Mouse (Mus musculus): Measurements from ENCODE around the gene Abcd4. TPM values are rescaled to one million over a fixed set of nuclear protein-coding genes. Genes with fewer than 3 reads are reported as not detected.

The Abcd4 gene
- polyA plus RNA-seq, 1 experiment from 2014 or later = 16.8 TPM

DNA sequence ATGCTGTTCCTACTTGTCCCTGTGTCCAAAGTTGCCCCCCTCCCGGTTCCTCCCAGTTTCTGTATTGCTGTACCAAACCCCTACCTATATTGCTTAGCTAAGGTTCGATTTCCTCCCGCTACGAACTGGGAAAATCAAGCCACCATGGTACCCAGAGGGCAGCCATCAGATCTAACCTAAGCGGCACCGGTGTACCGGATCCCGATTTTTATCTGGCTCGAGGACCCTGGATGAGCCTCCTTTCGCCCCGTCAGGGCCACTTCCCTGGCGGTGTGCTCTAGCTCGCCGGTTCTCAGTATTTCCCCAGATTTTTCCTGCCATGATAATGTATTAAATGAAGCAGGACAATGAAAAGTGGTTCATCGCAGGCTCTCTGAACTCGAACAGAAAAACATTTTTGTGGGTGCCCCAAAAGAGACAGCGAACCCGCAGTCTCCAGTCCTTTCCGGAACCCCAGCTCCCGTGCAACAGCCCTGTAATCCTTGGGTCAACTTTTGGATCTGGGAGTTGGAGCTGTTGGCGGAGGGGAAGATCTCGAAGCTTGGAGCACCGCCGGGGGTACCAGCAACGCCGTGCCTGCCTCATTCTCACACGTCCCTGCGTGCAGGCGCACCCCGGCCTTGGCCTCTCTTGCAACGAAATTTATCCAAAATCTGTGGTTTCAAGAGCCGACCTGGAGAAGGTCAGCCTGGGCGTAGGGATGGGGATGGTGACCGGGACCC lies 46.4 kb downstream of the Abcd4 start:
- H3K4me2 ChIP-seq (replicated peaks; ENCODE audit: low read depth) = no peak overlapping the region
- peaks cover 75% of the 10 kb centered on the region for H3K27me3 ChIP-seq (replicated peaks; ENCODE audit: control insufficient read depth, insufficient read depth, low read length)
- no peak overlapping the region for H3K9ac ChIP-seq (ENCODE audit: low read depth, low read length)
- 2% methylated on average over 34 of the region's 34 CpGs for WGBS
- H3K4me1 ChIP-seq (replicated peaks; ENCODE audit: control insufficient read depth, insufficient read depth, low read length) = no peaks in the 10 kb centered on the region
- H3K9me3 ChIP-seq (ENCODE audit: control insufficient read depth) = no peaks in the 10 kb centered on the region
- no peak for ATAC-seq
- no peak overlapping the region for H3K4me3 ChIP-seq (ENCODE audit: low read depth, low read length)
- no peaks in the 10 kb centered on the region for H3K36me3 ChIP-seq (ENCODE audit: control insufficient read depth, insufficient read depth)
- no peak overlapping the region for H3K27ac ChIP-seq (ENCODE audit: low read depth, low read length)
- no peak for TF ChIP-seq CTCF (IDR thresholded peaks at IDR 0.05; ENCODE audit: low read depth)

DNA sequence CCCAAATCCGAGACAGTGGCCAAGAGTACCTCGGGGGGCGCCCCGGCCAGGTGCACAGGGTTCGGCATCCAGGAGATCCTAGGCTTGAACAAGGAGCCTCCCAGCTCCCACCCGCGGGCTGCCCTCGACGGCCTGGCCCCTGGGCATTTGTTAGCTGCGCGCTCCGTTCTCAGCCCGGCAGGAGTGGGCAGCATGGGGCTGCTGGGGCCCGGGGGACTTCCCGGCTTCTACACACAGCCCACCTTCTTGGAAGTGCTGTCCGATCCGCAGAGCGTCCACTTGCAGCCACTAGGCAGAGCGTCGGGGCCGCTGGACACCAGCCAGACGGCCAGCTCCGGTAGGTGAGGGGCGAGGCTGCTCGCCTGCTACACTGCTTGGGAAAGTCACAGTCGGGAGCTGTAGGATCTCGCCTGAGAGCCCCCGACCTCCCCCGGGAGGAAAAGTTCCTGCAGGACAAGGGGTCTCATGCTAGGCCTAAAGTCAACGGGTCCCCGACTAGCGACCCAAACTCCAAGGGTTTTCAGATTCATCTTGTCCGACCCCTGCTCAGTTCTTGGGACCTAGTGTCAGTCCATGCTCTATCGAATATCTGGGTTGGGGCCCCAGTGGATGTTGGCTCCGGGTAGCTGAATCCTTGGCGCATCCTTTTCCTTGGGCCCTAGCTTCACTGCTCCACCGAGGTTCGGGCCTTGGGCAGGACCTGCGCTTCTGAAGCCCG lies 47.1 kb downstream of the Abcd4 start:
- Histone ChIP-seq H3K9ac (ENCODE audit: low read depth, low read length) (no peak overlapping the region), H3K27me3 (replicated peaks; ENCODE audit: control insufficient read depth, insufficient read depth, low read length) (peaks cover 73% of the 10 kb centered on the region), H3K4me2 (replicated peaks; ENCODE audit: low read depth) (no peak overlapping the region), H3K4me3 (ENCODE audit: low read depth, low read length) (no peak overlapping the region), H3K36me3 (ENCODE audit: control insufficient read depth, insufficient read depth) (no peaks in the 10 kb centered on the region), H3K4me1 (replicated peaks; ENCODE audit: control insufficient read depth, insufficient read depth, low read length) (no peaks in the 10 kb centered on the region), H3K27ac (ENCODE audit: low read depth, low read length) (no peak overlapping the region), H3K9me3 (ENCODE audit: control insufficient read depth) (no peaks in the 10 kb centered on the region)
- no peak for TF ChIP-seq CTCF (IDR thresholded peaks at IDR 0.05; ENCODE audit: low read depth)
- 3% methylated on average over 40 of the region's 40 CpGs for WGBS
- ATAC-seq = no peak

DNA sequence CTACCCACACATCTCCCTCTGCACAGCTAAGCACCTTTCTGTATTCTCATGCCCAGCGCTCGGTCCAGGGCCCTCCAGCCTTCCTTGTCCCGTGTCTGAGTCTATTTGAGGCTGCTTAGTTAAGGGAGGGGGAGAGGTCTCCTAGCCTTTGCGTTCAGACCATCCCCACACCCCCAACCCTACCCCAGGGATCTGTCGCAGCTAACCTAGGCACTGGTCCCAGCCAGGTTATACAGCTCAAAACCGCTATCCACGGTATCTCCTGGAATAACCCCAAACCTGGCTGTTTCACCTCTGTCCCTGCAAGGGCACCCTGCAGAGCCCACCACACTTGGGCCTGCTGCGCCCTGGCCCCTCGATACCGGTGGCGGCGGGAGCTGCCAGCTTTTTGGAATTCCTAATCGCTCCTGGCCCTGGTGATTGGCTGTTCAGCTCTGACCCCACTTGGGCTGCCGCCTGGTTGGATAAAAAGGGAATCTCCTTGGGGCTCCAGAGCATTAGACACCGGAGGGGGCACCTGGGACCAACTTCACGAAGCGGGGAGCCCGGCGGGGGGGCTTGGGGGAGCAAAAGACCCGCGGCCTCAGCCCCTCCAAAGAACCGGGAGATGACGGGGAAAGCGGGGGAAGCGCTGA lies 47.8 kb downstream of the Abcd4 start, which contains the start of gene Vsx2:
Gene Vsx2, plus strand, starts transcription at position 427 of the 635 bp plus-strand sequence.
- Histone ChIP-seq H3K4me1 (replicated peaks; ENCODE audit: control insufficient read depth, insufficient read depth, low read length) (no peaks in the 10 kb centered on the region), H3K9ac (ENCODE audit: low read depth, low read length) (no peak within 1 kb of the TSS), H3K36me3 (ENCODE audit: control insufficient read depth, insufficient read depth) (no peaks in the 10 kb centered on the region), H3K27me3 (replicated peaks; ENCODE audit: control insufficient read depth, insufficient read depth, low read length) (peaks cover 67% of the 10 kb centered on the region), H3K4me2 (replicated peaks; ENCODE audit: low read depth) (no peak within 1 kb of the TSS), H3K27ac (ENCODE audit: low read depth, low read length) (no peak within 1 kb of the TSS), H3K4me3 (ENCODE audit: low read depth, low read length) (no peak within 1 kb of the TSS), H3K9me3 (ENCODE audit: control insufficient read depth) (no peaks in the 10 kb centered on the region)
- TF ChIP-seq CTCF (IDR thresholded peaks at IDR 0.05; ENCODE audit: low read depth) = no peak
- WGBS = 6% methylated on average over 25 of the region's 25 CpGs
- no peak for ATAC-seq

DNA sequence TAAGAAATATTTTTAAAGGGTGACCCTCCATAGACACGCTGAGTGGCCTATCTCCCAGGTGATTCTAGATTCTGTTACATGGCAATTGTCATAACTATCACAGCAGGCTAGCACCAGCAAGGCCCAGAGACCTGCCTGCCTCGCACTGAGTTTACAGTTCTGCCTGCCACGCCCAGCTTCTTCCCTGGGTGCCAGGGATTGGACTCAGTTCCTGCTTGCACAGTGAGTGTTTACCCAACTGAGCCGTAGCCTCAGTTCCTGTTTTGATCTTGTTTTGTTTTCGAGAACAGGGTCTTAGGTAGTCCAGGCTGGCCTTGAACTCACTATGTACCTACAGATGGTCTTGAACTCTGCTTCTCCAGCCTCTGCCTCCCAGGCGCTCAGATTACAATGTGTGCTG lies 49.6 kb downstream of the Abcd4 start:
- no peak for ATAC-seq
- H3K9me3 ChIP-seq (ENCODE audit: control insufficient read depth) = no peaks in the 10 kb centered on the region
- H3K27ac ChIP-seq (ENCODE audit: low read depth, low read length) = no peak overlapping the region
- no peaks in the 10 kb centered on the region for H3K4me1 ChIP-seq (replicated peaks; ENCODE audit: control insufficient read depth, insufficient read depth, low read length)
- no peaks in the 10 kb centered on the region for H3K36me3 ChIP-seq (ENCODE audit: control insufficient read depth, insufficient read depth)
- peaks cover 55% of the 10 kb centered on the region for H3K27me3 ChIP-seq (replicated peaks; ENCODE audit: control insufficient read depth, insufficient read depth, low read length)
- no peak overlapping the region for H3K9ac ChIP-seq (ENCODE audit: low read depth, low read length)
- no peak overlapping the region for H3K4me3 ChIP-seq (ENCODE audit: low read depth, low read length)
- H3K4me2 ChIP-seq (replicated peaks; ENCODE audit: low read depth) = no peak overlapping the region
- 56% methylated on average over 6 of the region's 6 CpGs for WGBS
- TF ChIP-seq CTCF (IDR thresholded peaks at IDR 0.05; ENCODE audit: low read depth) = no peak

DNA sequence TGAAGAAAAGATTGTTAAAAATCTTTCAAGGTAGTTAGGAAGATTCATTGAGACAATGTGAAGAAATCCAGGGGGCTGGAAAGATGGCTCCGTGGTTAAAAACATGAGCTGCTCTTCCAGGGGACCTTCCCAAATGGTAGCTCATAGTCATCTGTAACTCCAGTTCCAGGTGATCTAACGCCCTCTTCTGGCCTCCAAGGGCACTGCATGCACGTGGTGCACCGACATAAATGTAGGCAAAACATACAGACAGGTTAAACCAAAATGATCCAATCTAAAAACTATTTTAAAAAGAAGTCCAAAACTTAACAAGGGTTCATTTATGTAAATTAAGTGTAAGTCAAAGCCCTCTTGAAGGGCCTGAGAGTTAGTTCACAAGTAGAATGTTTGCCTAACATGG lies 54.7 kb downstream of the Abcd4 start:
- TF ChIP-seq CTCF (IDR thresholded peaks at IDR 0.05; ENCODE audit: low read depth) = peak; percentile 46
- H3K27me3 ChIP-seq (replicated peaks; ENCODE audit: control insufficient read depth, insufficient read depth, low read length) = peaks cover 5% of the 10 kb centered on the region; the same call in 1 of the 2 replicates
- no peak for ATAC-seq
- no peak overlapping the region for H3K9ac ChIP-seq (ENCODE audit: low read depth, low read length)
- no peaks in the 10 kb centered on the region for H3K4me1 ChIP-seq (replicated peaks; ENCODE audit: control insufficient read depth, insufficient read depth, low read length)
- no peak overlapping the region for H3K4me3 ChIP-seq (ENCODE audit: low read depth, low read length)
- no peaks in the 10 kb centered on the region for H3K36me3 ChIP-seq (ENCODE audit: control insufficient read depth, insufficient read depth)
- H3K9me3 ChIP-seq (ENCODE audit: control insufficient read depth) = no peaks in the 10 kb centered on the region
- WGBS = 54% methylated on average over 4 of the region's 4 CpGs
- H3K4me2 ChIP-seq (replicated peaks; ENCODE audit: low read depth) = no peak overlapping the region
- H3K27ac ChIP-seq (ENCODE audit: low read depth, low read length) = no peak overlapping the region

DNA sequence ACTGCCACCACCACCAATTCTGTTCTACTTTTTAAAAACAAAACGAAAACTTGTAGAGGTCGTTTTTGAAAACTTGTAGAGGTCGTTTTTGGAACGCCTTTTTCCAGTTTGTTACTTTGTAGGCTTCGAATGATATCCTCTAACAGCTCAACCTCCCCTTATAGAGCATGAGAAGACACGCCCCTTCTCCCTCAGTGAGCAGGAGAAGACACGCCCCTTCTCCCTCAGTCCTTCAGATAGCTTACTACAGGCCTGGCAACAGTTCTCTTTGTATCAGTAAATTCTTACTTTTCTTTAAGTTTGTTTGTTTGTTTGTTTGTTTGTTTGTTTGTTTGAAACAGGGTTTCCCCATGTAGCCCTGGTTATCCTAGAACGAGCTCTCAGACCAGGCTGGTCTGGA lies 62.0 kb downstream of the Abcd4 start:
- H3K4me2 ChIP-seq (replicated peaks; ENCODE audit: low read depth) = no peak overlapping the region
- no peaks in the 10 kb centered on the region for H3K9me3 ChIP-seq (ENCODE audit: control insufficient read depth)
- H3K4me3 ChIP-seq (ENCODE audit: low read depth, low read length) = no peak overlapping the region
- no peak overlapping the region for H3K9ac ChIP-seq (ENCODE audit: low read depth, low read length)
- H3K36me3 ChIP-seq (ENCODE audit: control insufficient read depth, insufficient read depth) = no peaks in the 10 kb centered on the region
- H3K4me1 ChIP-seq (replicated peaks; ENCODE audit: control insufficient read depth, insufficient read depth, low read length) = no peaks in the 10 kb centered on the region
- 53% methylated on average over 8 of the region's 8 CpGs for WGBS
- ATAC-seq = no peak
- H3K27me3 ChIP-seq (replicated peaks; ENCODE audit: control insufficient read depth, insufficient read depth, low read length) = no peaks in the 10 kb centered on the region
- TF ChIP-seq CTCF (IDR thresholded peaks at IDR 0.05; ENCODE audit: low read depth) = no peak
- no peak overlapping the region for H3K27ac ChIP-seq (ENCODE audit: low read depth, low read length)

Other genes with a start within 250 kb of the Abcd4 start
- gene Entpd5, start 208.4 kb downstream of the Abcd4 start, polyA plus RNA-seq (2015; fragmentation: Nextera tagmentation; extraction: Ambion mirVana) = 54.4 and 56.5 TPM in 2 replicates
- gene Bbof1, start 208.3 kb downstream of the Abcd4 start, polyA plus RNA-seq (2015; fragmentation: Nextera tagmentation; extraction: Ambion mirVana) = 0.42 and 0.53 TPM in 2 replicates
- gene Rnf113a2, start 200.2 kb downstream of the Abcd4 start, polyA plus RNA-seq (2015; fragmentation: Nextera tagmentation; extraction: Ambion mirVana) = 17.4 and 18.7 TPM in 2 replicates
- gene Aldh6a1, start 166.4 kb downstream of the Abcd4 start, polyA plus RNA-seq (2015; fragmentation: Nextera tagmentation; extraction: Ambion mirVana) = 13.5 and 15.4 TPM in 2 replicates
- gene Lin52, start 166.0 kb downstream of the Abcd4 start, polyA plus RNA-seq (2015; fragmentation: Nextera tagmentation; extraction: Ambion mirVana) = 7.9 and 8.0 TPM in 2 replicates
- not detected in 2 replicates for gene Vsx2, start 47.7 kb downstream of the Abcd4 start, polyA plus RNA-seq (2015; fragmentation: Nextera tagmentation; extraction: Ambion mirVana)
- not detected in 2 replicates for gene Vrtn, start 23.6 kb upstream of the Abcd4 start, polyA plus RNA-seq (2015; fragmentation: Nextera tagmentation; extraction: Ambion mirVana)
- gene Syndig1l, start 81.4 kb upstream of the Abcd4 start, polyA plus RNA-seq (2015; fragmentation: Nextera tagmentation; extraction: Ambion mirVana) = 0.12 TPM in 1 of 2 replicates, not detected in the other
- 100 and 107 TPM in 2 replicates for gene Npc2, start 155.7 kb upstream of the Abcd4 start, polyA plus RNA-seq (2015; fragmentation: Nextera tagmentation; extraction: Ambion mirVana)
- gene Isca2, start 155.8 kb upstream of the Abcd4 start, polyA plus RNA-seq (2015; fragmentation: Nextera tagmentation; extraction: Ambion mirVana) = 104 and 119 TPM in 2 replicates

Measured in intestine, postnatal 0 days (tissue).